Mouse (Mus musculus) G1E (cell line): ENCODE measurements around the gene Ggt6. TPM values are rescaled to one million over a fixed set of nuclear protein-coding genes. Genes with fewer than 3 reads are reported as not detected.

Experiments
- ATAC-seq: 2 replicates; pipeline ENCODE4 v1.8.0; 2016; ENCODE audit warnings: mild to moderate bottlenecking; ENCODE audit not compliant: insufficient number of reproducible peaks, poor library complexity, low FRiP score, severe bottlenecking; ENCODE audit errors: extremely low read depth
- DNase-seq: peaks from one replicate; pipeline ENCODE4 v3.0.0; 2012; ENCODE audit warnings: low spot score
- H3K27me3 ChIP-seq: 2 replicates; pipeline ENCODE4 v1.6.1; 2012; ENCODE audit warnings: mild to moderate bottlenecking, low read length, inconsistent platforms; ENCODE audit not compliant: insufficient read depth
- H3K36me3 ChIP-seq: replicated peaks from 2 replicates; pipeline ENCODE3; 2012; ENCODE audit warnings: mild to moderate bottlenecking, inconsistent platforms
- H3K4me1 ChIP-seq: 2 replicates; pipeline ENCODE4 v1.6.1; 2012; ENCODE audit warnings: low read depth, low read length, inconsistent platforms, mixed read lengths; ENCODE audit not compliant: insufficient read depth
- H3K4me3 ChIP-seq: 2 replicates; pipeline ENCODE4 v1.5.1; 2012; ENCODE audit warnings: low read depth, mild to moderate bottlenecking, inconsistent platforms, low read length, moderate library complexity, mixed read lengths
- H3K9me3 ChIP-seq: replicated peaks from 2 replicates; pipeline ENCODE4 v1.6.1; 2012; ENCODE audit warnings: inconsistent platforms
- CTCF ChIP-seq: IDR thresholded peaks from 2 replicates; pipeline ENCODE4 v1.5.1; 2012; ENCODE audit warnings: low read depth, low read length, inconsistent platforms, mixed read lengths
- GATA1 ChIP-seq: IDR thresholded peaks from 2 replicates; pipeline ENCODE4 v1.6.1; 2012; ENCODE audit warnings: borderline replicate concordance, low read length, inconsistent platforms, mixed read lengths
- GATA2 ChIP-seq: IDR thresholded peaks from 2 replicates; pipeline ENCODE4 v1.6.1; 2012; ENCODE audit warnings: low read depth, low read length, inconsistent platforms, borderline replicate concordance
- POLR2AphosphoS5 ChIP-seq: IDR thresholded peaks from 2 replicates; pipeline ENCODE4 v1.6.1; 2012; ENCODE audit warnings: low read depth, low read length, inconsistent platforms; ENCODE audit not compliant: insufficient replicate concordance
- TAL1 ChIP-seq: conservative IDR thresholded peaks from 2 replicates; pipeline ENCODE4 v1.6.1; 2012; ENCODE audit warnings: low read depth, low read length, inconsistent platforms, mixed read lengths
- polyA plus RNA-seq: library from polyadenylated mRNA; stranded (reverse); fragments of >175 nt; gene quantifications from 2 replicates; pipeline ENCODE4 v1.2.3, GENCODE M21; 2012
- total RNA-seq, 2 experiments: library from RNA; stranded (forward) in 1 of 2; stranded (reverse) in 1 of 2; fragments of 200-1000 nt in 1 of 2; fragments of >200 nt in 1 of 2; fragmentation: Nextera tagmentation in 1 of 2; gene quantifications; 2 replicates each; pipeline ENCODE4 v1.2.3; 2014 to 2017

The Ggt6 gene
- total and polyA plus RNA-seq, 3 experiments = 0.05 TPM; not detected in 2

GRCm38 (mm10) chr11:72395652-72396051 lies 39.7 kb upstream of the Ggt6 start:
- H3K36me3 ChIP-seq = no peaks in the 10 kb centered on the region
- ATAC-seq = no peak
- no peak for DNase-seq
- H3K4me1 ChIP-seq = peaks cover 5% of the 10 kb centered on the region; the same call in 1 of the 2 replicates
- H3K9me3 ChIP-seq = no peaks in the 10 kb centered on the region
- peaks cover 27% of the 10 kb centered on the region for H3K27me3 ChIP-seq
- H3K4me3 ChIP-seq = no peak overlapping the region
- TF ChIP-seq POLR2AphosphoS5 (no peak), GATA1 (no peak), GATA2 (no peak), CTCF (no peak), TAL1 (no peak)

- DNase-seq (no peak), ATAC-seq (no peak)
- Histone ChIP-seq H3K4me3 (no peak overlapping the region), H3K9me3 (no peaks in the 10 kb centered on the region), H3K4me1 (peaks cover 5% of the 10 kb centered on the region; the same call in 1 of the 2 replicates), H3K27me3 (peaks cover 33% of the 10 kb centered on the region), H3K36me3 (no peaks in the 10 kb centered on the region)
- TF ChIP-seq POLR2AphosphoS5 (no peak), GATA2 (no peak), TAL1 (no peak), CTCF (no peak), GATA1 (no peak)
Measured at GRCm38 (mm10) chr11:72396621-72397020, 38.7 kb upstream of the Ggt6 start.

GRCm38 (mm10) chr11:72397072-72397471 lies 38.3 kb upstream of the Ggt6 start:
- Histone ChIP-seq H3K27me3 (peaks cover 34% of the 10 kb centered on the region), H3K9me3 (no peaks in the 10 kb centered on the region), H3K4me1 (peaks cover 5% of the 10 kb centered on the region; the same call in 1 of the 2 replicates), H3K36me3 (no peaks in the 10 kb centered on the region), H3K4me3 (no peak overlapping the region)
- ATAC-seq (no peak), DNase-seq (no peak)
- TF ChIP-seq GATA1 = no peak
- no peak for TF ChIP-seq TAL1
- no peak for TF ChIP-seq POLR2AphosphoS5
- TF ChIP-seq CTCF = no peak

GRCm38 (mm10) chr11:72397811-72398525 lies 37.4 kb upstream of the Ggt6 start:
- ATAC-seq (no peak), DNase-seq (no peak)
- H3K4me3 ChIP-seq = no peak overlapping the region
- peaks cover 35% of the 10 kb centered on the region for H3K27me3 ChIP-seq
- H3K36me3 ChIP-seq = no peaks in the 10 kb centered on the region
- TF ChIP-seq CTCF (no peak), TAL1 (no peak), POLR2AphosphoS5 (no peak), GATA1 (no peak), GATA2 (no peak)
- no peaks in the 10 kb centered on the region for H3K9me3 ChIP-seq
- H3K4me1 ChIP-seq = peaks cover 5% of the 10 kb centered on the region; the same call in 1 of the 2 replicates

- Histone ChIP-seq H3K36me3 (no peaks in the 10 kb centered on the region), H3K27me3 (peaks cover 51% of the 10 kb centered on the region), H3K4me1 (no peaks in the 10 kb centered on the region), H3K9me3 (no peaks in the 10 kb centered on the region), H3K4me3 (no peak overlapping the region)
- no peak for DNase-seq
- TF ChIP-seq GATA2 (no peak), POLR2AphosphoS5 (no peak), CTCF (no peak), GATA1 (no peak), TAL1 (no peak)
- ATAC-seq = no peak
Measured at GRCm38 (mm10) chr11:72401068-72401467, 34.3 kb upstream of the Ggt6 start.

GRCm38 (mm10) chr11:72402017-72402416 lies 33.3 kb upstream of the Ggt6 start:
- DNase-seq (no peak), ATAC-seq (no peak)
- Histone ChIP-seq H3K27me3 (peaks cover 53% of the 10 kb centered on the region), H3K9me3 (no peaks in the 10 kb centered on the region), H3K4me3 (no peak overlapping the region), H3K4me1 (no peaks in the 10 kb centered on the region), H3K36me3 (no peaks in the 10 kb centered on the region)
- TF ChIP-seq POLR2AphosphoS5 = no peak

- H3K27me3 ChIP-seq = peaks cover 56% of the 10 kb centered on the region
- H3K4me3 ChIP-seq = no peak overlapping the region
- DNase-seq (no peak), ATAC-seq (no peak)
- H3K4me1 ChIP-seq = no peaks in the 10 kb centered on the region
- TF ChIP-seq CTCF = no peak
- TF ChIP-seq TAL1 = no peak
- no peak for TF ChIP-seq POLR2AphosphoS5
- no peak for TF ChIP-seq GATA2
- no peak for TF ChIP-seq GATA1
- H3K36me3 ChIP-seq = no peaks in the 10 kb centered on the region
- H3K9me3 ChIP-seq = no peaks in the 10 kb centered on the region
Measured at GRCm38 (mm10) chr11:72402969-72403368, 32.4 kb upstream of the Ggt6 start.
